Mouse (Mus musculus): Measurements from ENCODE around the gene 1520401A03Rik.

The 1520401A03Rik gene

DNA sequence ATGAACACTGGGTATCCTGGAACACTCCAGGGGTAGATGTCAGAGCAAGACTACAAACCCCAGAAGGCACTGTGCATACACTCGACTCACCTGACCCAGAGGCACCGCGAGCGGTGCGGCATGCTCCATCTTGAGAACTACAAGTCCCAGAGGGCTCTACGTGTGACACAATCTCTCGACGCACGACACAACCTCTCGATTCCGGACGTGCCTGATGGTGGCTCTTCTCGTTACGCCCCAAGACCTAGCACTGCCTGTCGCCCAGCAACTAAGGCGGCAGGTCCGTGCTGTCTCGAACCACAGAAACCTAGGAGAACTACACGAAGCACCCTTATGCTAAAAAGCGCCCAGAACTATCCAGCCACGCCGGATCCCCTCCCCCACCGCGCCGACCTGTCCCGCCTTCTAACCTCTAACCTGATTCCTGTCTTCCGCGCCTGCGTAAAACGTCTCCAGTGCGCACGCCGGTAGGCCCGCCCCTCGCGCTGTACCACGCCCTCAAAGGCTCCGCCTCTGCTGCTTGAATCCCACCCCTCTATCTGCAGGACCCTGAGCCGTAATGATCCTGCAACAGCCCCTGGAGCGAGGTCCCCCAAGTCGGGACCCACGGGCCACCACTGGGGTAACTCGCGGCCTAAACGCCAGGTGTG is 49.0 kb downstream of the 1520401A03Rik start, which contains the start of the genes Hcfc1r1 and Thoc6:
Gene Hcfc1r1, plus strand, starts transcription at position 173 of the 650 bp plus-strand sequence.
Gene Thoc6, minus strand, starts transcription at position 459 of the 650 bp plus-strand sequence.
- CTCF ChIA-PET = no interaction called here

DNA sequence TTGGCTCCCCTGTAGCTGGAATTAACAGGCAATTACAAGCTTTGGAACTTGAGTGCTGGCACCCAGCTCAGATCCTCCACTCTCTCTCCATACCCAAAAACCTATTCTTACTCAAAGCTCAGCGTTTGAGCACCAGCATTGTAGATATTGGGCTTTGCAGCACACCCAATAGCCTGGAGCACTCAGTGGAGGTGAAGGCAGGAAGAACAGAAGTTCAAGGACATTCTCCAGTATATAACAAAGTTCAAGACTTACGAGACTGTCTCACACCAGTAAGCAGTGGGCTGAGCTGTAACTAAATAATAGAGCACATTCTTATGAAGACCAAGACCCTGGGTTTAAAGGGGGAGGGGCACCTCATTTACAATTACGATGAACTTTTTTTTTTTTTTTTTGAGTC is 49.8 kb downstream of the 1520401A03Rik start:
- CTCF ChIA-PET = interaction anchor here (0.6 to 0.7 kb wide), 2 partner anchors 33 to 1806 kb away, joined by 7 to 9 read pairs; no protein-coding TSS in a partner anchor

DNA sequence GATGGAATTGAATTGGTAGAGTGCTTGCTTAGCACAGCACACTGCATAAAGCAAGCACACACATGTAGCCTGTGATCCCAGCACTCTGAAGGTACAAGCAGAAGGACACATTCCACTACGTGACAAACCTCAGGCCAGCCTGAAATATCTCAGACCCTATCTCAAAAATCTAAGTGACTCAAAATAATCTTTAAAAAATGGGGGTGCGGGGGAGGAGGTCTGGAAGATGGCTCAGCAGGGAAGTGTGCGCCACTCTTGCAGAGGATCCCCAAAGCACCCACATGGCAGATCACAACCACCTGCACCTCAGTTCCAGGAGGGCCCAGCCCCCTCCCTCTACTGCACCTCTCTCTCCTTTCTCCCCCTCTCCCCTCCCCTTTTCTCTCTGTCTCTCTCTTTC is 51.1 kb downstream of the 1520401A03Rik start:
- CTCF ChIA-PET = no interaction called here

DNA sequence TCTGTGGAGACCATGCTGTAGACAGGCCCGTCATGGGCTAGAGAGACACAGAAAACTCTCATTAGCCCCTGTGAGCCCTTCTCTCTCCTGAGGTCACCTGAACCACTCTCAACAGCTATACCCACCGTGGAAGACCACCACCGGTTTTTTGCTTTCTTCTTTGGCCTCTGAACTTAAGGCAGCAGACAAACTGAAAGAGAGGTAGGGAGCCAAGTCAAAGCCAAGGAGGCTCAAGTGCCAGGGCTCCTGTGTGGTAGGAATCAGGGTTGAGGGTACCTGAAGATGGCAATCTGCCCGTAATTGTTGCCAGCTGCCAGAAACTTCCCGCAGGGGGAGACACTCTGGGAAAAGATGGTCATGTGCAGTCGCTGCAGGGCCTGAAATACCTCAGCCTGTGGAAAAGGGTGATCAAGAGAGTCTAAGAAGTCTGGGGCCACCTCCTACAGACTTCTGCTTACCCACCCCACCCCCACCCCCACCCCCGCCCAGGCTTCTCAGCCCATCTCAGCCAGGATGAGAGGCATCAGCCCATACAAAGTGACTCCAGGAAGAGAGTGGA is 52.0 kb downstream of the 1520401A03Rik start:
- CTCF ChIA-PET = interaction anchor here (0.6 kb wide), 1 partner anchor 9 kb away, joined by 4 read pairs; no protein-coding TSS in a partner anchor

DNA sequence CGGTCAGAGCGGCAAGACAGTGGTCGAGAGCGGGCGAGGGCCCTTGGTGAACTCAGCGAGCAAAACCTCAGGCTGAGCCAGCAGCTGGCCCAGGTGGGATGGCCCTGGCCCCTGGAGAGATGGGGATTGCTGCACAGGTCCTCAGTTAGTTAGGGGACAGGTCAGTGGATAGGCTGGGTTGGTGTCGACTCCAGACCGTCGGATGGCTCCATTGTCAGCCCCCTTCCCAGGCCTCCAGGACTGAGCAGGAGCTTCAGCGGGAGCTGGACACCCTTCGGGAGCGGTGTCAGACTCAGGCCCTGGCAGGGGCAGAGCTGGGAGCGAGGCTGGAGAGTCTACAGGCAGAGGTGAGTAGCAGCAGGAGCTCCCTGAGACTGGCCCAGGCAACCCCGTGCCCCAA is 57.1 kb downstream of the 1520401A03Rik start:
- CTCF ChIA-PET = no interaction called here

DNA sequence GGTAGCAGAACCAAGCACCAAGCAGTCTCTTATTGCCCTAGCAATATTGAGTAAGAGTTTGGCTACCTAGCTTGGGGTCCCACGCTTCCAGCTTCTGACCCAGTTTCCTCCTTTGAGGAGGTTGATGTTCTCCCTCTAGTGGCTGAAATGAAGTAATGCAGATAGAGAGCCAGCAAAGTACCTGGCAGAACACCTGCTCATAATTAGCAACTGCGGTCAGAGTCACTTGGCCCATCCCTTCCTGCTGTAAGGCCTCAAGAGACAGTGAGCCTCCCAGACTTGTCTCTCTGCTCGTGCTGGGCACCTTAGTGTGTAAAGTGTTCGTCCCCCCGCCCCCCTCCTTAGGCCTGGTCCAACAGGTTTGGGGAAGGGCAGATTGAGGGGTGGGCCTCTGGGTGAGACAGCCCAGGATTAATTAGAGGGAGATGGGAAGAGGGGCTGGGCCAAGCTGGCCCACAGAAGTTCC is 58.0 kb downstream of the 1520401A03Rik start:
- CTCF ChIA-PET = interaction anchor here (0.6 to 0.7 kb wide), 2 partner anchors 64 to 68 kb away, joined by 3 read pairs; no protein-coding TSS in a partner anchor

DNA sequence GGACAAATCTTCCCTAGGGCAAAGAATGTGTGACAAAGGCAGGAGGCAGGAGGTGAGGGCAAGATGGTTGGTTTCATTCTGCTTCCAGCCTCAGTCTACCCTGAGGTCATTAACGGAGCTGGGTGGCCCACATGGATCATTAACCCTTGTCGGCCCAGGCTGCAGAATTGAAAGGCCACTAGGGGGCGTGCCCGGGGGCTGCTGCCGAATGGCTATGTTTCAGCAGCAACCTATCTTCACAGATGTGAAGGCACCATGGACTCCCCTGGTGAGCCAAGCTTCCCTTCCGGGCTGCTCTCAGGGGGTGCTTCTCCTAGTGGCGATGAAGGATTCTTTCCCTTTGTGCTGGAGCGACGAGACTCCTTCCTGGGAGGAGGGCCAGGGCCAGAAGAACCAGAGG is 61.1 kb downstream of the 1520401A03Rik start:
- CTCF ChIA-PET = interaction anchor here (0.5 to 1.4 kb wide), 4 partner anchors 9 to 164 kb away, joined by 3 to 7 read pairs (median 4); no protein-coding TSS in a partner anchor

DNA sequence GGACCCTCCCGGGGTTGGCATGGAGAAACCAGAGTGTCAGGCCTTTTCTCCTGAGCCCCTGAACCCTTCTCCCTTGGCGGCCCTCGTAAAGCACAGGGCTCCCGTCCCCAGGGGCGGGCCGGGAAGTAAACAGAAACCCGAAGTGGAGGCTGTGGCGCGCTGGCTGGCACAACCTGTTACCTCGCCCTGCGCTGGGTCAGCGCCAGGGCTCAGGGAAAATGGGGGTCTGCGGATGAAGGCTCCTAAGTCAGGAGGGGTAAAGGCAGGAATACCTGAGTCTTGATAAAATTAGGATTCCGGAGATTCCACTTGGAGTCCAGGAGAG is 61.7 kb downstream of the 1520401A03Rik start:
- CTCF ChIA-PET = interaction anchor here (0.6 to 1.4 kb wide), 3 partner anchors 8 to 165 kb away, joined by 3 to 7 read pairs (median 5); no protein-coding TSS in a partner anchor

DNA sequence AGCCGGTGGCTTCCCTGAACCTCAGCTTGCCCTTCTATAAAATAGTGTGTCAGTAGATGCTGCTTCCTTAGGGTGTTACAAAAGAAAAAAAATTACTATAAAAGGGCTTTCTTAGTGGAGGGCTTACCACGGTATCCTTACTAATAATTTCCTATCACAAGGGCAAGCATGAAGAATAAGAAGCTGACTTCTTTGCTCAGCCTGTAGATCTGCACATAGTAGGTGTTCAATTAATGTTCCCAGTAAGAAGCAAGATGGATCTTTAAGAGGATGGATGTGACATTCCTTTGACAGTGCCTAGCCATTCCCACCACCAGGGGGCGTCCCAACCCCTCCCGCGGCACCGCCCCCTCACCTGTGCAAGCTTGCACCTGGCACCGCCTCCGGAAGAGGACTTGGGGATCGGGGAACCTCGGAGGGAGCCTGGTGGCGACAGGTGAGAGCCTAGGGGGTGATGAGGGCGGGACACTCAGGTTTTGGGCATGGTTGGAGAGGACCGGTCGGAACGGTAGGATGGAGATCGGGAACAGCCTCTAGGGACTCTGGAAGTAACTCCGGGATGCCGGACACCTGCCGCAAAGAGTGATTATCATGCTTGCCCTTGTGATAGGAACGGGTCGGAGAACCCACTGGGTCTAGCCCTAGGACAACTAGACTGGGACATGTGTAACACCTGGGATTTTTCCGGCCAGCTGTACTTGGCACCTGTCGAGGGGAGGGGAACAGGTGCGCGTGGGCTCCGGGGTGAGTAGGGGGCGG is 62.3 kb downstream of the 1520401A03Rik start, which contains the start of gene Bicdl2:
Gene Bicdl2, plus strand, starts transcription at position 390 of the 759 bp plus-strand sequence.
- CTCF ChIA-PET = interaction anchor here (0.9 to 1.4 kb wide), 2 partner anchors 9 to 40 kb away, joined by 3 to 5 read pairs; no protein-coding TSS in a partner anchor

DNA sequence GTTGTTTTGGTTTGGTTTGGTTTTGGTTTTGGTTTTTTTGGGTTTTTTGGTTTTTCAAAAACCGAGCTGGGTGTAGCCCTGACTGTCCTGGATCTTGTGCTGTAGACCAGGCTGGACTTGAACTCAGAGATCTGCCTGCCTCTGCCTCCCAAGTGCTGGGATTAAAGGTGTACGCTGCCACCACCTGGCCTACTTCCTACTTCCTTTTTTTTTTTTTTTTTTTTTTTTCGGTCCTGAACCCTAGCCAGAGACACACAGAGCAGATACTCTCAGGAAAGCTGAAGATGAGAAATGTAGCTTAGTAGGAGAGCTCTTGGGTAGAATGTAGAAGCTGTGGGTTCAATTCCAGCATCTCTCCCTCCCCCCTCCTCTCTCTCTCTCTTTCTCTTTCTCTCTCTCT is 64.1 kb downstream of the 1520401A03Rik start:
- CTCF ChIA-PET = interaction anchor here (0.7 kb wide), 4 partner anchors 9 to 449 kb away, joined by 4 to 13 read pairs (median 6); no protein-coding TSS in a partner anchor
